Mouse (Mus musculus): ENCODE results near the gene Trarg1.

GRCm38 (mm10) chr11:76735753-76736324 lies 56.2 kb downstream of the Trarg1 start:
- TF ChIP-seq CTCF (IDR thresholded peaks at IDR 0.05) (no peak), EP300 (IDR thresholded peaks at IDR 0.05) (no peak)
